Mouse (Mus musculus): ENCODE measurements around the gene Rbck1. TPM values are rescaled to one million over a fixed set of nuclear protein-coding genes. Genes with fewer than 3 reads are reported as not detected.
"Not testable (repeated sequence)": the region's sequence is repeated elsewhere in the genome, so short reads cannot be mapped to it uniquely, and the experiment has no call there.

Gene Rbck1
- polyA plus RNA-seq, 1 experiment from 2014 or later: 64.7 TPM

- Histone ChIP-seq H3K4me1 (replicated peaks; ENCODE audit: control insufficient read depth, insufficient read depth, low read length) (no peaks in the 10 kb centered on the region), H3K4me2 (replicated peaks; ENCODE audit: low read depth, low read length) (no peak overlapping the region), H3K27me3 (ENCODE audit: control insufficient read depth, insufficient read depth, low read length) (no peaks in the 10 kb centered on the region), H3K9ac (ENCODE audit: low read depth, low read length) (no peak overlapping the region), H3K27ac (ENCODE audit: low read depth, low read length) (no peak overlapping the region), H3K4me3 (ENCODE audit: low read depth, low read length) (no peak overlapping the region), H3K36me3 (ENCODE audit: control insufficient read depth, insufficient read depth, low read length) (peaks cover 20% of the 10 kb centered on the region), H3K9me3 (ENCODE audit: control insufficient read depth, low read length) (no peaks in the 10 kb centered on the region)
- no peak for DNase-seq (ENCODE audit: low spot score)
- WGBS: 54% methylated on average over 5 of the region's 5 CpGs
- ATAC-seq (ENCODE audit: low FRiP score): no peak
Measured at GRCm38 (mm10) chr2:152303781-152304180, 28.7 kb downstream of the Rbck1 start.

DNA sequence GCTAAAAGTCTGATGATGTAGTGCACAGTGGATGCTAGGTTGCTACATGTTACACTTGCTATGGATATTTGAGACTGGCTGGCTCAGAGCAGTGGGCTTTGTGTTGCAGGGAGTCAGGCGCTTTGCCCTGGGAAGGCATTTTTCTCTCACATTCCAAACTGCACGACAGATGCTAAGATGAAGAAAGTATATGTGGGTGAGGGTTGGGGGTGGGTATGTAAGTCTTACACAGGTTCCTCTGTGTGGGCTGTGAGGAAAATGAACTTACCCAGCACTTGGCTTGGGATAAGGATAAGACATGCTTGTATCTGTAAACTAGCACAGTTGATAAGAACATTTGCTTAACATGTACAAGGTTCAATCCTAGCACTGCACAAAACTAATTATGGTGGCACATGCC lies 29.6 kb downstream of the Rbck1 start:
- Histone ChIP-seq H3K4me2 (replicated peaks; ENCODE audit: low read depth, low read length) (no peak overlapping the region), H3K4me1 (replicated peaks; ENCODE audit: control insufficient read depth, insufficient read depth, low read length) (no peaks in the 10 kb centered on the region), H3K36me3 (ENCODE audit: control insufficient read depth, insufficient read depth, low read length) (peaks cover 11% of the 10 kb centered on the region), H3K9me3 (ENCODE audit: control insufficient read depth, low read length) (no peaks in the 10 kb centered on the region), H3K27me3 (ENCODE audit: control insufficient read depth, insufficient read depth, low read length) (no peaks in the 10 kb centered on the region), H3K4me3 (ENCODE audit: low read depth, low read length) (no peak overlapping the region), H3K9ac (ENCODE audit: low read depth, low read length) (no peak overlapping the region), H3K27ac (ENCODE audit: low read depth, low read length) (no peak overlapping the region)
- WGBS: 88% methylated on average over 2 of the region's 2 CpGs
- no peak for DNase-seq (ENCODE audit: low spot score)
- ATAC-seq (ENCODE audit: low FRiP score): no peak

DNA sequence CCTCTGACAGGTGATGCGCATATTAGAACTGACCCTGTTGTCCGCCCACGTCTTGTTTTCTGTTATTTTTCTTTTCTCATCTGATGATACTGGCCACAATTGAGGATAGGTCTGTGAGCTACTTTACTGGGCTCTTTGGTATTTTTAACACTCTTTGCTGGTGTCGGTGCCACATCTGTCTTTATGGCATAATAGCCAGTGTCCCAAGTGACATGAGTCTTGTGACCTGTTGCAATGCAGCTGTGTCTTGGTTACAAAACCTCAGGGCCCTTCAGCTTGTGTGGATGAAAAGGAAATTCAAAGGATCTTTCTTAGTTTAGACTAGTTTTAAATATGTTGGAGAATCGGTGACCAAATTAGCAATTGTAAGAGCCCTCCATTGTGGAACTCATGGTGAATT lies 37.9 kb downstream of the Rbck1 start:
- no peaks in the 10 kb centered on the region for H3K27me3 ChIP-seq (ENCODE audit: control insufficient read depth, insufficient read depth, low read length)
- no peak overlapping the region for H3K27ac ChIP-seq (ENCODE audit: low read depth, low read length)
- H3K36me3 ChIP-seq (ENCODE audit: control insufficient read depth, insufficient read depth, low read length): no peaks in the 10 kb centered on the region
- H3K4me2 ChIP-seq (replicated peaks; ENCODE audit: low read depth, low read length): peak overlapping the region; percentile 71
- ATAC-seq (ENCODE audit: low FRiP score) (no peak), DNase-seq (ENCODE audit: low spot score) (no peak)
- peak overlapping the region; percentile 92 for H3K4me3 ChIP-seq (ENCODE audit: low read depth, low read length)
- no peaks in the 10 kb centered on the region for H3K9me3 ChIP-seq (ENCODE audit: control insufficient read depth, low read length)
- peaks cover 4% of the 10 kb centered on the region for H3K4me1 ChIP-seq (replicated peaks; ENCODE audit: control insufficient read depth, insufficient read depth, low read length)
- WGBS: 39% methylated on average over 5 of the region's 5 CpGs
- peak overlapping the region; percentile 91 for H3K9ac ChIP-seq (ENCODE audit: low read depth, low read length)

DNA sequence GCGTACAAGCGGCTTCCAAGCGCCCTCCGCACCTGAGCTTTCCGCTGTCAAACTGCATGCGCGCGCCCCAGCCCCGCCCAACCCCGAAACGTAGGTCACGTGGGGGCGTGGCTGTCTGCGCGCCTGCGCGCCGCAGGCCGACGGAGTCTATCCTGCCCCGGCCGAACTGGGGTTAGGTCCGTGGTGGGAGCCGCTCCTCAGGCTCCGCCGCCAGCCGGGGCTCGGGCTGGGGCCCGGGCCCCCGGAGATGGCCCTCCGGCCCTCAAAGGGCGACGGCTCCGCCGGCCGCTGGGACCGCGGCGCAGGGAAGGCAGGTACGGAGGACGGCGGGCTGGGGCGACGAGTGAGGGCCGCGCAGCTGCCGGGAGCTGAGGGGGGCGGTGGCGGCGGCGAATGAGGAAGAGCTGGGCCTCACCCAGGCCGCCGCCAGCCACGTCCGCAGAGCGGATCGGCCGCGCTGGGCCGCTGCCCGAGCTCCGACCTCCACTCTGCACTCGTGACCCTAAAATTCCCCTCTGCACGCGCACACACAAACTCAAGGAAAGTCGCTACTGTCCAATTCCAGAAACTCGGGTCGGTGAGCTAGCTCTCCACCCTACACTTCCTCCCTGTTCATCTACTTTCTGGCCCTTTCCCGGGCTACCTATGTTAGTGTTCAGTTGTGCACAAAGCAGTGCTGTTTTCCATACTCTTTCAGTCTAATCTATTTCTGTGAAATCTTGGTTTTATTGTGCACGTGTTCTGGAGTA lies 38.6 kb downstream of the Rbck1 start, which contains the start of gene Tbc1d20:
Tbc1d20 (plus strand) TSS at position 102 of the 749 bp plus-strand sequence.
- peak; percentile 99 for ATAC-seq (ENCODE audit: low FRiP score)
- Histone ChIP-seq H3K27me3 (ENCODE audit: control insufficient read depth, insufficient read depth, low read length) (no peaks in the 10 kb centered on the region), H3K4me3 (ENCODE audit: low read depth, low read length) (peak within 1 kb of the TSS; percentile 92), H3K4me2 (replicated peaks; ENCODE audit: low read depth, low read length) (peak within 1 kb of the TSS; percentile 71), H3K9ac (ENCODE audit: low read depth, low read length) (peak within 1 kb of the TSS; percentile 91), H3K36me3 (ENCODE audit: control insufficient read depth, insufficient read depth, low read length) (no peaks in the 10 kb centered on the region), H3K9me3 (ENCODE audit: control insufficient read depth, low read length) (no peaks in the 10 kb centered on the region), H3K27ac (ENCODE audit: low read depth, low read length) (peak within 1 kb of the TSS; percentile 80), H3K4me1 (replicated peaks; ENCODE audit: control insufficient read depth, insufficient read depth, low read length) (peaks cover 4% of the 10 kb centered on the region)
- WGBS: under 1% methylated on average over 59 of the region's 70 CpGs
- peak; percentile 94 for DNase-seq (ENCODE audit: low spot score)

DNA sequence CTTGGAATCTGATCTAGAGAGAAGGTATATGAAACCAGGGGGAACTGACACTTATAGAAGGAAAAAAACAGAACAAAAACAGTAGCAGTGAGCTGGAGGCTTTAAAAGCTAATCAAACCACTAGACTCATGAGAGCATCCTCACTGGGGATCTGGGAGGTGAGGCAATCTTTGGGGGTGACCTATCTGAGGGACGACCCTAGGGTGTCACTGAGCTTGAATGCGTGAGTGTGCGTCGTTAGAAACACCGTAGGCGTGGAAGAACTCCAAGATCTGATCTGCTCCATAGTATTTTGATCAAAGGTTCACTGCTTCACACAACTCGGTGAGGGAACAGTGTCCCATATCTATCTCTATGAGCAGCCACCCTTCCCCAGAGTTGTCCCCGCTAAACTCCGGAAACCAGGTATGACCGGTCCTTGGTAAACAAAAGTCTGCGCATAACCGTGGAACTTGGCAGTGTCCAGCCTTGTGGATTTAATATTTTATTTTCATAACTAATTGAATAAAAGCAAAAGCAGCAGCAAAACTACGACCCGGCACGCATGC lies 39.2 kb downstream of the Rbck1 start:
- H3K9me3 ChIP-seq (ENCODE audit: control insufficient read depth, low read length): no peaks in the 10 kb centered on the region
- peaks cover 4% of the 10 kb centered on the region for H3K4me1 ChIP-seq (replicated peaks; ENCODE audit: control insufficient read depth, insufficient read depth, low read length)
- peak overlapping the region; percentile 47; the same call in 1 of the 2 replicates for H3K9ac ChIP-seq (ENCODE audit: low read depth, low read length)
- H3K36me3 ChIP-seq (ENCODE audit: control insufficient read depth, insufficient read depth, low read length): no peaks in the 10 kb centered on the region
- no peak overlapping the region for H3K27ac ChIP-seq (ENCODE audit: low read depth, low read length)
- peak overlapping the region; percentile 71 for H3K4me2 ChIP-seq (replicated peaks; ENCODE audit: low read depth, low read length)
- peak overlapping the region; percentile 92 for H3K4me3 ChIP-seq (ENCODE audit: low read depth, low read length)
- H3K27me3 ChIP-seq (ENCODE audit: control insufficient read depth, insufficient read depth, low read length): no peaks in the 10 kb centered on the region
- peak; percentile 82 for ATAC-seq (ENCODE audit: low FRiP score)
- WGBS: under 1% methylated on average over 15 of the region's 15 CpGs
- no peak for DNase-seq (ENCODE audit: low spot score)

DNA sequence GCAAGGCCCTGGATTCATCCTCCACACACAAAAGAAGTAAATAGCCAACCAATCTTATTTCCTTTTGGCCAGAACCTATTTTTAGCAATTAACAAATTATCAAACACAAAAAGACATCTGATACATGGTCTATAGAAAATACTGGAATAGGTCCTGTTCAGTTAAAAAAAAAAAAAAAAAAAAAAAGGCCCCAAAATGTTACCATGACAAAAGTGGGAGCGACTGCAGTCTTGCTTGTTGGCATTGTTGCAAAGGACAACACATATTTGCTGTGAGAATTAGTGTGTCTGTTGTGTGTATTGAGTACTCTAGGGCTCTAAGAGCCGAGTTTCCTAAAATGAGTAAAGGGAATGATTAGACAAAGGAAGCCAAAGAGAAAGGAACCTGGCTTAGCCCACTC lies 40.0 kb downstream of the Rbck1 start:
- Histone ChIP-seq H3K4me1 (replicated peaks; ENCODE audit: control insufficient read depth, insufficient read depth, low read length) (peaks cover 4% of the 10 kb centered on the region), H3K9ac (ENCODE audit: low read depth, low read length) (no peak overlapping the region), H3K9me3 (ENCODE audit: control insufficient read depth, low read length) (no peaks in the 10 kb centered on the region), H3K4me3 (ENCODE audit: low read depth, low read length) (no peak overlapping the region), H3K4me2 (replicated peaks; ENCODE audit: low read depth, low read length) (no peak overlapping the region), H3K27ac (ENCODE audit: low read depth, low read length) (no peak overlapping the region), H3K27me3 (ENCODE audit: control insufficient read depth, insufficient read depth, low read length) (no peaks in the 10 kb centered on the region), H3K36me3 (ENCODE audit: control insufficient read depth, insufficient read depth, low read length) (no peaks in the 10 kb centered on the region)
- ATAC-seq (ENCODE audit: low FRiP score) (no peak), DNase-seq (ENCODE audit: low spot score) (no peak)
- 66% methylated on average over 2 of the region's 2 CpGs for WGBS

- not testable (repeated sequence) for H3K9me3 ChIP-seq (ENCODE audit: control insufficient read depth, low read length); H3K27me3 ChIP-seq (ENCODE audit: control insufficient read depth, insufficient read depth, low read length); H3K36me3 ChIP-seq (ENCODE audit: control insufficient read depth, insufficient read depth, low read length); DNase-seq (ENCODE audit: low spot score); H3K27ac ChIP-seq (ENCODE audit: low read depth, low read length); H3K4me2 ChIP-seq (replicated peaks; ENCODE audit: low read depth, low read length); H3K4me1 ChIP-seq (replicated peaks; ENCODE audit: control insufficient read depth, insufficient read depth, low read length); H3K9ac ChIP-seq (ENCODE audit: low read depth, low read length); ATAC-seq (ENCODE audit: low FRiP score); H3K4me3 ChIP-seq (ENCODE audit: low read depth, low read length)
- WGBS: 100% methylated on average over 1 of the region's 2 CpGs
Measured at GRCm38 (mm10) chr2:152289623-152290022, 42.8 kb downstream of the Rbck1 start.

GRCm38 (mm10) chr2:152288046-152288445 lies 44.4 kb downstream of the Rbck1 start:
- H3K36me3 ChIP-seq (ENCODE audit: control insufficient read depth, insufficient read depth, low read length): no peaks in the 10 kb centered on the region; the same call in 1 of the 2 replicates

DNA sequence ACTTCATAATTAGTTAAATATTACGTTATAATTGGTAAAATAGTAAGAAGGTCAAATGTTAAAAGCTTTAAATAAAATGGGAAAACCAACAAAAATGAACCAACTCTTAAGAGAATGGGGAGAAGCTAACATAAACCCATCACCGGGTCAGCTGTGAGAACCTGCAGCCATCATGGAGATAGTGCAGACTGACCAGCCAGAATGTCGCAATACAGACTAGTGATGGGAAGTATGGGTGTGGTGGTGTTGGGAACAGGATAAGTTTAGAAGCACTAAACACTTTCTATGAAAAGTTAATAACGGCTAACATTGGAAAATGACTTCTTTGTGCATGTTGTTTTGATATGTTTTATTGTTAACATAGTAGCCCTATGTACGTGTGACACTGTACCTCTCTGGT lies 44.9 kb downstream of the Rbck1 start:
- 91% methylated on average over 5 of the region's 5 CpGs for WGBS
- Histone ChIP-seq H3K27me3 (ENCODE audit: control insufficient read depth, insufficient read depth, low read length) (no peaks in the 10 kb centered on the region), H3K9me3 (ENCODE audit: control insufficient read depth, low read length) (no peaks in the 10 kb centered on the region), H3K4me2 (replicated peaks; ENCODE audit: low read depth, low read length) (no peak overlapping the region), H3K36me3 (ENCODE audit: control insufficient read depth, insufficient read depth, low read length) (no peaks in the 10 kb centered on the region; the same call in 1 of the 2 replicates), H3K27ac (ENCODE audit: low read depth, low read length) (no peak overlapping the region), H3K9ac (ENCODE audit: low read depth, low read length) (no peak overlapping the region), H3K4me1 (replicated peaks; ENCODE audit: control insufficient read depth, insufficient read depth, low read length) (no peaks in the 10 kb centered on the region), H3K4me3 (ENCODE audit: low read depth, low read length) (no peak overlapping the region)
- ATAC-seq (ENCODE audit: low FRiP score): no peak
- no peak for DNase-seq (ENCODE audit: low spot score)

More at GRCm38 (mm10) chr2:152288046-152288445, 44.4 kb downstream of the Rbck1 start:
- Histone ChIP-seq H3K4me1 (replicated peaks; ENCODE audit: control insufficient read depth, insufficient read depth, low read length) (no peaks in the 10 kb centered on the region), H3K9me3 (ENCODE audit: control insufficient read depth, low read length) (no peaks in the 10 kb centered on the region), H3K4me3 (ENCODE audit: low read depth, low read length) (no peak overlapping the region), H3K4me2 (replicated peaks; ENCODE audit: low read depth, low read length) (no peak overlapping the region), H3K27ac (ENCODE audit: low read depth, low read length) (no peak overlapping the region), H3K27me3 (ENCODE audit: control insufficient read depth, insufficient read depth, low read length) (no peaks in the 10 kb centered on the region), H3K9ac (ENCODE audit: low read depth, low read length) (no peak overlapping the region)
- WGBS: 89% methylated on average over 8 of the region's 8 CpGs
- DNase-seq (ENCODE audit: low spot score) (no peak), ATAC-seq (ENCODE audit: low FRiP score) (no peak)

Measured in hindbrain, embryonic 11.5 days (tissue).